Mouse (Mus musculus) G1E (cell line): ENCODE data around the gene Fam227b.

Experiments
- CTCF ChIP-seq: IDR thresholded peaks from 2 replicates; pipeline ENCODE4 v1.5.1; 2012; ENCODE audit warnings: low read depth, low read length, inconsistent platforms, mixed read lengths
- GATA1 ChIP-seq: IDR thresholded peaks from 2 replicates; pipeline ENCODE4 v1.6.1; 2012; ENCODE audit warnings: borderline replicate concordance, low read length, inconsistent platforms, mixed read lengths
- GATA2 ChIP-seq: IDR thresholded peaks from 2 replicates; pipeline ENCODE4 v1.6.1; 2012; ENCODE audit warnings: low read depth, low read length, inconsistent platforms, borderline replicate concordance
- TAL1 ChIP-seq: conservative IDR thresholded peaks from 2 replicates; pipeline ENCODE4 v1.6.1; 2012; ENCODE audit warnings: low read depth, low read length, inconsistent platforms, mixed read lengths

DNA sequence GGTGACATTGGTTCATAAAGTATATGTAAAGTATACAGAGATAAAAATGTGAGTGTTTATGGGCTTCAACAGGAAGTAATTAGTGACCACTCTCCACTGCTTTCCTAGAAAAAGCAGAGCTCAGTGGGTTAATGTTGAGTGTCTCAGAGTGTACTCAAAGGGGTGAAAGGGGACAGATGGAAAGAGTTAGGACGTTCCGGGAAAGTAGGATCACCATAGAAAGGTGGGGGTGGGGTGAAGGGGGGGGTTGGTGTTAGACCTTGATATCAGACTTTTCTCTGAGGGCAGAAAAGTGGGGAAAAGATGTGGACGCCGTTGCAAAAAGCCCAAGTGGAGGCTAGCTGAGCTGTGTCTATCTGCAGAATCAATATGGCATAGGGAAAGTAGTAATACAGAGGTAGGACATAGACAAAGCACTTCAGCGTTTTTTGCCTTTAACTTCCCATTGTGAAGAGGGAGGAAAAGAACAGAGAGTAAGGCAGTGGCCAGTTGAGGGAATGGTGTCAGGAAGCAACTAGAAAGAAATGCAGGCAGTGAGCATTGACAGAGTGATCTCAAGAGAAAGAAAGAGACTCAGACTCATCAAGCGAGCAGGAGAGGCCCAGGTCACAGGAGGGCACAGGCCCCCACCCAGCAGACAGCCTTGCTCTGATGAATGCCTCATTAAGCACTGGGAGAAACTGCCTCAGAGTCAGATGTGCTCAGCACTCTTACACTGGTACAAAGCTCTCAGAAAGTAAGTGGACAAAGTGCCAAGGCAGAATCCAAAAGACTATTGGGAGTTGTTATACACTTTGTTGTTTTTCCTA lies 98.9 kb downstream of the Fam227b start:
- TF ChIP-seq GATA2 (no peak), CTCF (no peak), GATA1 (no peak), TAL1 (no peak)
